Mouse (Mus musculus): Measurements from ENCODE around the gene Slc11a1.
"Not testable (repeated sequence)": the region's sequence is repeated elsewhere in the genome, so short reads cannot be mapped to it uniquely, and the experiment has no call there.

Gene Slc11a1

DNA sequence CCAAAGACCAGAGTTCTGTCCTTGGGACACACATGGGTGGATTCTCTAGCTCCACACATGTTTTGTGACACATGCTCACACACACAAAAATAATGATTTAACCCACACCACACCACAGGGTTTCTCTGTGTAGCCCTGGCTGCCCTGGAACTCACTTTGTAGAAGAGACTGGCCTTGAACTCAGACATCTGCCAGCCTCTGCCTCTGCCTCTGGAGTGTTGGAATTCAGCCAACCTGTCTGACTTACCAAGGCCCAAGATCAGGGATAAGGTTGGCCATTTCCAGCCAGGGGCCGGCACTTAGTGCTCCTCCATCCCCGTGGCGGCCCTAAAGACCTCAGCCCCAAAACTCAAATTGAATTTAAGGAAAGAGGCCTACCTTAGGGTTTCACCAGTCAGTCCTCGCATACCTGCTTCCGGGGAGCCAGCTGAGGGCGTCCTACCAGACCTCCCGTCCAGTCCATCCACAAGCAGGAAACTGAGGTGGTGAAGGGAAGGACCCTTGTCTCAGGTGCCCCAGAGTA, 13.5 kb downstream of the Slc11a1 start:
- no peak for DNase-seq

DNA sequence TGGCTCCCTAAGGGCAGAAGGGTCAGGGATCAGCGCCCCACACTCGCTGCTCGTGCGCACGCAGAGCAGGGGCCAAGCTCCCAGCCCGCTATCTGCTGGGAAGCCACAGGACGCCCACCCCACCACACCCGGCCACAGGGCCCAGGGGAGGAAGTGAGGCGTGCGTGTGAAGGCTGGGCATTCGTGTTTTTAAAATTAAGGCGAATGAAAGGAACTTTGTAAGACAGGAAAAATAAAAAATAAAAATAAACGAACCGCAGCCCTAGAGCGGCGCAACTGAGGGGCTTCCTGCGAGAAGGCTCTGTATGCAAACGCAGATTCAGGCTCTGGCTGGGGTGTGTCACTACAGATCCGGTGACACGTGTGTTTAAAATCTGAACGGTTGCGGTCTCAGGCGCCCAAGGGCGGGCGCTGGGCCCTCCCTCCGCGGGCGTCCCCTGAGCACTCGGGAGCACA, 14.9 kb downstream of the Slc11a1 start:
- DNase-seq, result peak; percentile 48 to 63

DNA sequence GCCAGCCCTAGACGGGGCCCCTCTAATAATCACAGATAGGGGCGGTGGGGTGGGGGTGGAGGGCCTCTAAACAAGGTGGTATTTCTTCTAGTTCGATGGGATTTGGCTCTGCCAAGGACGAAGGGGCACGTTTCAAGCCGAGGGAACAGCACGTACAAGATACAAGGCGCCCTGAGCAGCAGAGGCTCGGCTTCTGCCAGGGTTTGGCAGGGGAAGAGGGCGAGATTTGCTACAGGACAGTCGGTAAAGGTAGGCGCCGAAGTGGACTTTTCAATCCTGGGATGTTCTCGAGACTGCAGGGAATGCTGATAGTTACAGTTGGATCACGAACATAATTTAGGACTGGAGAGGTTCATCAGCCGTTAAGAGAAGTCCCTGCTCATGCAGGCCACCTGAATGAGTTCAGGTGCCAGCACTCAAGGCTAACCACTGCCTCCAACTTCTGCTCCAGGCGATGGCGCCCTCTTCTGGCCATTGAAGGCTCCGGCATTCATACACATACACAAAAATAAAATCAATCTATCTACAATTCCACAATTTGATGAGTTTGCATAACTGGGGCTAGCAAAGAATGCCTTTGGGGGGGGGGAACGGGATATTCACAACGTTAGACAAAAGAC, 15.4 kb downstream of the Slc11a1 start:
- DNase-seq, result peak; percentile 78 to 84

DNA sequence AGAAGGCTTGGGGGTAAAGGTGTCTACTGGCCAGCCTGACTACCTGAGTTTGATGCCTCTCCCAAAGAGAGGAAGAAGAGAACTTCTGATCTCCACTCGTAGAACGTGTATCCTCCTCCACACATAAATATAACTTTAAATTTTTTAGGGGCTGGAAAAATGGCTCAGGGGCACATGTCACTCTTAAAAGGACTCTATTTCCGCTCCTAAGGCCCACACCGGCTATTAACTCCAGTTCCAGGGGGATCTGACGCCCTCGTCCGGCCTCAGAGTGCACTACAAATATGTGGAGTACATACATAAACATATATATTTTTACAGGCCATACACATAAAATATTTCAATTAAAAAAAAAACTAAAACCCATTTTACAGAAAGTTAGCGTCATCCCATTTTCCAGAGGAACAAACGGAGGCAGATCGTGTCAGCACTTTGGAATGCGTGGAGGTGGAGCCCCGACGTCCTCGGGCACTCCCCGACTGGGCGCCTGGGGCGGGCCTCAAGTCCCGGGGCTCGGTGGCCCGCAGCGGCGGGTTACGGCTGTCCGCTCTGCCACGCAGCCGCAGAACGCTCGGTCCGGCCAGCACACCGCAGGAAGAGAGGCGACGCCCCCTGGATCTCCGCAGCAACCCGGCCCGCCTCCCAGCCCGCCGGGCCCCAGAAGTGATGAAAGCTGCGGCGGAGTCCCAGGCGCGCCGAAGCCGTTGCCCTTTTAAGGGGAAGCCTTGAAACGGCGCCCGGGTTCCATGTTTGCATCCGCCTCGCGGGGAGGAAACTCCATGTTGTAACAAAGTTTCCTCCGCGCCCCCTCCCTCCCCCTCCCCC, 16.1 kb downstream of the Slc11a1 start, which contains the start of gene Ctdsp1:
TSS of gene Ctdsp1 (plus strand) at position 586 of the 825 bp plus-strand sequence.
- DNase-seq, result peak; percentile 98 to 99

DNA sequence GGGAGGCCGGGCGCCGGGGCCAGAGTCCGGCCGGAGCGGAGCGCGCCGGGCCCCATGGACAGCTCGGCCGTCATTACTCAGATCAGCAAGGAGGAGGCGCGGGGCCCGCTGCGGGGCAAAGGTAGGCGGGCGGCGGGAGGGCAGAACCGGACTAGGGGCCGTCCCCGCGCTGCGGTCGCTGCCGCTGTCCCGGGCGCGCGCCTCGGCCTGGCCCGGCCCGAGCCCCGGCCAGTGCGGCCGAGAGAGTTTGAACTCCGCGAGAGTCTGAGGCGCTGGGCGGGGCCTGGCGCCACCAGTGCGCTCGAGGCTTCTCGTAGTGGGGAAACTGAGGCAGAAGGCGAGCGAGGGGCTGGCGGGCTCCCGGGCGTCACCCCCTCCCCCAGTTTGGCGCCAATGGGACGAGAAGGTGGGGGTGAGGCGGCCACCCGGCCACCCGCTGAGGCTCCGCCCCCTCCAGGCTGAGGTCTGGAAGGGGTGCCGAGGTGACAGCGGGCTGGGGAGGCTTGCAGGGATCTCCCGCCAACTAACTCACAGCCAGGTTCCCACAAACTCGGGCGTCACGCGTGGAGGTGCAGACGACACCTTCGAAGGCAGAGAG, 16.9 kb downstream of the Slc11a1 start:
- DNase-seq, result peak; percentile 84 to 90

DNA sequence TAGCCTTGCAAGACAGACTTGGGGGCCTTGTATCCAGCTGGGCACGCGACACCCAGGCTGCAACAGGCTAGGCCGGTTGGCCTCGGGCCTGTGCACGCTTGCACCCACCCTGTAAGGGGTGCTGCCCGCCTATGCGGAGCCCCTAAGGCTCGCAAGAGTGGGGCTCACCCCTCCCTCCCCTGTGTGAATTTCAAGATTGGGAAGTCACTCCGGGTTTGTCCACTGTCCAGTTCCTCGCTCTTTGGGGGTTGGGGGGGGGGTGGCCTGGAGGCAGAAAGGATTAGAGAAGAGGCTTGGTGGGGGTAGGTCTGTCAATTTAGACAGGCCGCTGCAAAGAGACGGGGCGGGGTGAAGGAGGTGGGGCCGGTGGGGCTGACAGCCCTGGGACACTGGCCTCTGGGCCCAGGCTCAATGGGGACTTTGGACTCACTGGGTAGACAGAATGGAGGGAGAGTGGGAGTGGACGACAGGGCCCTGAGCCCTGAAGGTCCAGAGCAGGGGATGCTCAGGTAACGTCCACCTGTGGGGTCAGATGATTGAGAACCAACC, 17.5 kb downstream of the Slc11a1 start:
- peak; percentile 64 to 80 for DNase-seq

DNA sequence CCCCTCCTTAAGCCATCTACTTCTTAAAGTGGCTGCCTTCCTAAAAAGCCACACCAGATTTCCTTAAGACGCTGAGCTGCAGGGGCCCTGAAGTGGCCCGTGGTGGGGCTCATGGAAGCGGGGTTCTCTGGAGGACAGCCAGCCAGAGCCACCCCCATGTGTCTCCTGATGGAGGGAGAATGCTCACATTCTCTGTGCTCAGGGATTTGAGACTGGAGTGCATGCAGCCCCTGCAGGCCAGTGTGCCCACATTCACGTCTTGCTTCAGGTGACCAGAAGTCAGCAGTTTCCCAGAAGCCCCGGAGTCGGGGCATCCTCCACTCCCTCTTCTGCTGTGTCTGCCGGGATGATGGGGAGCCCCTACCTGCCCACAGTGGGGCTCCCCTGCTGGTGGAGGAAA, 18.0 kb downstream of the Slc11a1 start:
- peak in 1 of 2 experiments; percentile 49 for DNase-seq

DNA sequence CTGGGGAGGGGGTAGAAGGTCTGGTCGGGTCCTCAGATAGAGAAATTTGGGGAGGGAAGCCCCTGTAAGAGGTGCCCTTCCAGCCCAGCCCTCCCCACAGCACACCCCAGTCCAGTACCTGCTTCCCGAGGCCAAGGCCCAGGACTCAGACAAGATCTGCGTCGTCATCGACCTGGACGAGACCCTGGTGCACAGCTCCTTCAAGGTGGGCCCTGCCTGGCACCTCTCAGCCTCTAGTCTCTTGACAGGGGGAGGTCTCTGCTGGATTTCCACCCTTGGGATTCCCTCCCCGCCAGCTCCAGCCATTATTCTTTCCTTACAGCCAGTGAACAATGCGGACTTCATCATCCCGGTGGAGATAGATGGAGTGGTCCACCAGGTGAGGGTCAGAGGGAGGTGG, 18.7 kb downstream of the Slc11a1 start:
- DNase-seq, result peak in 1 of 2 experiments; percentile 11

DNA sequence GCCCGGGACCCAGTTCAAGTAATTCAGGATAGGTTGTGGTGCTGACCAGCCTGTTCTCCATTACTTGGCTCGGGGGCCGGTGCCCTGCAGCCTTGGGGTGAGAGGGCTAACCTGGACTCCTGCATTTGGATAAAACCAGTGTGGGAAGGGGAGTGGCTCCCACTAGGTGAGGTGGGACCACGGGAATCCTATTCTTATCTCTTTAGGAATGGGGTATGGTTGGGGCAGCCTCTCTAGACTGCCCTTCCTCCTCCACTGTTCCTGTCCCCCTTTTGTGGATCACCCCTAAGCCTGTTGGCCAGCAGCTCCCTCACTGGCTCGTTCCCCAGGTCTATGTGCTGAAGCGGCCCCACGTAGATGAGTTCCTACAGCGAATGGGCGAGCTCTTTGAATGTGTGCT, 19.3 kb downstream of the Slc11a1 start:
- DNase-seq, result no peak

DNA sequence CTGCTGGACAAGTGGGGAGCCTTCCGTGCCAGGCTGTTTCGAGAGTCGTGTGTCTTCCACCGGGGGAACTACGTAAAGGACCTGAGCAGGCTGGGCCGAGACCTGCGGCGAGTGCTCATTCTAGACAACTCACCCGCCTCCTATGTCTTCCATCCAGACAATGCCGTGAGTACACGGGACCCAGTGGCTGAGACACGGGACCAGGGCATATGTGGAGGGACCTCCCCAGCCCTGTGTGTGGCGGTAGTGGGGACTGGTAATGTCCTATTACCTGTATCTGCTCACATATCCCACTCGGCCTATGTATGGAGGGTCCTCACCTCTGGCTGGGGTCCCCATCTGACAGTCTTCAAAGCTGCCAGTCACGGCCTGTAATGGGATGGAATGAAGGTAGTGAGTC, 19.9 kb downstream of the Slc11a1 start:
- DNase-seq, result no peak

DNA sequence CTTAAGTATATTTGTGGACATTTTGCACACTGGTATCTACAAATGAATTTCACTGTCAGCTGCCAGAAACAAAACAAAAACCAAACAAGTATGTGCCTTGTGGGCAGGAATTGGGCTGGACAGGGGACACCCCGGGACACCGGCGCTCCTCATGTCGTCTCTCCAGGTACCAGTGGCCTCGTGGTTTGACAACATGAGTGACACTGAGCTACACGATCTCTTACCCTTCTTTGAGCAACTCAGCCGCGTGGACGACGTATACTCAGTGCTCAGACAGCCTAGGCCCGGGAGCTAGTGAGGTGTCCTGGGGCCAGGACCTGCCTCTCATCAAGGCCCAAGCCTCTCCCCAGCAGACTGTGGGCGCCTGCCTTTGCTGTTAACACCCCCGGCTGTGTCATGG, 20.3 kb downstream of the Slc11a1 start:
- no peak for DNase-seq

DNA sequence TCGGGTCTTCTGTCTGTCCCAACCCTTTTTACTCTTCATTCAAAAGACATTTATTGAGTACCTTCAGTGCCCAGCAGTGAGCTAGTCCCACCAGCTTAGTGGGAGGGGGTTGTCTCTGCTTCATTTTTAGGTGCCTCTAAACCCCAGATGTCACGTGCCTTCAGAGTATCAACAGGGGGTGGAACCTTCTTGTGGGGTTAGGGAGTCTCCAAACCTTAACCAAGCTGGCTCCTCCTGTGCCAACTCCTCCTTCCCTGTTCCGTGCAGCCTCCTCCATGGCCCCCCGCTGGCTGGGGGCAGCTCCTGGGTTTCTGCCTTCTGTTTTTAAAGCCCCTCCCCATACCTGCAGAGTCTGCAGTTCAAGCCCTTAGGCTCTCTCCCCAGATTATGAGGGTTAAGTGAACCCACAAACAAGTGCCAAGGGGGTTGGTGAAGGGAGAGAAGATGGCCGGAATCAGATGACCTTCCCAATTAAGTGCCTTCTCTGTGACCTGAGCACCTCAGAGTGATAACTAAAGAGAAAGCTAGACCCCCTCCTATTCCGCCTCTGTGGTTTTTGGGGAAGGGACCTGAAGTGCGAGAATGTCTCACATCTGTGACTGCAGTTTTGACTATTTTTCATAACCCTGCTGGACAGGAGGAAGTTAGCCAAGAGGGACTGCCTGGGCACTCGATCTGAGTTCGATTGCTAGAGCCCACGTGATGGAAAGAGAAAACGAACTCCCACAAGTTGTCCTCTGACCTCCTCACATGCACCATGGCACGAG, 21.6 kb downstream of the Slc11a1 start:
- DNase-seq, result not testable (repeated sequence)

DNA sequence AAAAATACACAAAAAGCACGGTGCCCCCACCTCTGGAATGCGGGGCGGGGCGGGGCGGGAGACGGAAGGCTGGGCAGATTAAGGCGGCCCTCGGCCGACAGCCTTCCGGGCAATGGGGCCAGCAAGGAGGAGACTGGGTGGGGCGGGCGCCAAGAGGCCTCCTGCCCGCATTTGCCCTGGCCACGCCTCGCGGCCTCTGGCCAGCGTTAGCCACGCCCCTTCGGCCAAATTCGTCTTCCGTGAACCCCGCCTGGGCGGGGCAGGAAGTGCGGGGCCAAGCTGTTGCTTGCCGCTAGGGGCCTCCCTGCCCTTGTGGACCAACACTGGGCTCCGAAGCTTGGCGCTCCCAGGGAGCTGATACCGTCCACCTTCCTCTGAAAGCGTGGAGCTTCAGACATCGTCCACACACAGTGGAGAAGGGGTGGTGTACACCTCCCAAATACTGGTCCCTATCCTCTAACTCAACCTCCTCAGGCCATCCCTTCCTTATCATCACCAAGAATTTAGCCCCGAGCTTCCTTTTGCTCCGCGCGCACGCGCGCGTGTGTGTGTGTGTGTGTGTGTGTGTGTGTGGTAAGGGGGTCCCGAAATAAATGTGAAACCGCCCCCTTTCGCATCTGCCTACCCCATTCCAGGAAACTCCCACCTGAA, 22.4 kb downstream of the Slc11a1 start:
- peak; percentile 99 to 100 for DNase-seq

DNA sequence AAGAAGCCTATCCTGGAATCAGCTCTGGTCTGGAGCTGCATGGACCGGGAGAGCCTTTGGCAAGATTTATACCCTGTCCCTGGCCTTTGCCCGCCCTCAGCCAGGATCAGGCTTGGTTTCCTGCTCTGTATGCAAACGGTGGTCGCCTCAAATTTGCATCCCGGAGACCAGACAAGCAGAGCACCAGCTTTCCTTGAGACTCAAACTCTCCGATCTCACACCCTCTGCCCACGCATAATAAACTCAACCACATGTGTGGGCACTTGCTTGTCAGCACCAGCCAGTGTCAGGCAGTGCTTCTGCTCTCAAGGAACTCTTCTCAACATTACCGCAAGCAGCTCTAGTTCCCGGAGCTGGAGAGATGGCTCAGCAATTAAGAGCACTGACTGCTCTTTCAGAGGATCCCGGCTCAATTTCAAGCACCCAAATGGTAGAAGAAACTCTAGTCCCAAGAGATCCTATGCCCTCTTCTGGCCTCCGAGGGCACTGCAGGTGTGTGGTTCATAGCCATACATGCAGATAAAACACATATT, 23.0 kb downstream of the Slc11a1 start:
- peak; percentile 84 to 88 for DNase-seq

DNA sequence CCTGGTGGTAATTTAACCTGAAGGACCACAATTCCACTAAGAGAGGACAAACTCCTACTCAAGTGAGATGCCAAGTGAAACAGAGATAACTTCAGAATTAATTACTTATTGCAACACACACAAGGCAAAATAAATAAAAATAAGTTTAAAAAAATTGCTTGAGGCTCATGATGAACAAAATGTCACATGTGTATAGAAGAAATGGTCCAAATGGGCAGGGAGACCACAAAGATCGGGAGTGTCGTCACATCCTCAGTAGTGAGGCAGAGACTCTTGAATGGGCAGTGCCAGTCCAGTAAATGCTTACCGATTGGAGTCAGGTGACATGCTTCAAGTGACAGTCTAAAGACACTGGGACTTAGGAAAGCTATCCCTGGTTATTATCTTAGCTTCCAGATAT, 25.5 kb downstream of the Slc11a1 start:
- no peak for DNase-seq

DNA sequence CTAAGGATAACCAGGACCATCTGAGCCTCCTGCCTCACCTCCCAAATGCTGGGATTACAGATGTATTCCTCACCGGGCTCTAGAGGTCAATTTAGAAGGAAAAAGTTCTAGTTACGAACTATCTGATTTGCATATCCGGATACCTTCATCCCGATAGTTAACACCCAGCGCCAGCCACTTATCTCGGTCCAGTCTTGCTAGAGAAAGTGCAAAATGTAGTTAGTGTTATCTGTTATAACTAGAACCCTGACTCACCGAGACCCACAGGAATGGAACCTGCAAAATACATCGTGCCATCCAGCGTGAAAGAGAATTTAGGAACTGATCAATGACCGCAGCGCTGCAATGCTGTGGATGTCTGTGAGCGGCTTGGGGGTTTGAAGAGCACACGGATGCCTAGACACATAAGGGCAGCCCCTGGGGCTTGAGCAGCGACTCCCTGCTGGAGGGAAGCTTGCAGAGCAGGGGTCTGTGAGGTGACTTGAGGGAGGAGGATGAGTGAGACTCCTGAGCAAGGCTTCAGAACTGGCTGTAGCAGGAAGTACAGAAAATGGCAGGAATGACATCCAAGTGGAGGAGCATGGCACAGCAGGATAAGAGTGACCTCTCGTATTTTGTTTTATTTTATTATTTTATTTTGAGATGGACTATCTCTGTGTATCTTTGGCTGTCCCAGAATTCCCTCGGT, 26.2 kb downstream of the Slc11a1 start:
- no peak for DNase-seq

DNA sequence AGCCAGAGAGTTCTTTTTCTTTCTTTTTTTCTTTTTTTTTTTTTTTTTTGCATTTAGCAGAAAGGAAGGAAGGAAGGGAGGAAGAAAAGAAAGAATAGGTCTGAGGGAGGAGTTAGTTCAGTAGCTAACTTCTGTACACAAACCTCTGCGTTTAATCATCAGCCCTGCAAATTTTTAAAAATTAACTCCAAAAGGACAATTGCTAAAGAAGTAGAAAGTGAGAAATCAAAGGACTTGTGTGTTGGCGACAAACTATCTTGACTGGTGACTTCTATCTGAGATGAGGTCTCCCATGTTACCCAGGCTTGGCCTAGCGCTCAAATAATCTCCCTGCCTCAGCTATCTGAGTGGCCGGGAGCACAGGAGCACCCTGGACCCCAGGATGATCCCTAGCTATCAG, 29.2 kb downstream of the Slc11a1 start:
- no peak for DNase-seq

DNA sequence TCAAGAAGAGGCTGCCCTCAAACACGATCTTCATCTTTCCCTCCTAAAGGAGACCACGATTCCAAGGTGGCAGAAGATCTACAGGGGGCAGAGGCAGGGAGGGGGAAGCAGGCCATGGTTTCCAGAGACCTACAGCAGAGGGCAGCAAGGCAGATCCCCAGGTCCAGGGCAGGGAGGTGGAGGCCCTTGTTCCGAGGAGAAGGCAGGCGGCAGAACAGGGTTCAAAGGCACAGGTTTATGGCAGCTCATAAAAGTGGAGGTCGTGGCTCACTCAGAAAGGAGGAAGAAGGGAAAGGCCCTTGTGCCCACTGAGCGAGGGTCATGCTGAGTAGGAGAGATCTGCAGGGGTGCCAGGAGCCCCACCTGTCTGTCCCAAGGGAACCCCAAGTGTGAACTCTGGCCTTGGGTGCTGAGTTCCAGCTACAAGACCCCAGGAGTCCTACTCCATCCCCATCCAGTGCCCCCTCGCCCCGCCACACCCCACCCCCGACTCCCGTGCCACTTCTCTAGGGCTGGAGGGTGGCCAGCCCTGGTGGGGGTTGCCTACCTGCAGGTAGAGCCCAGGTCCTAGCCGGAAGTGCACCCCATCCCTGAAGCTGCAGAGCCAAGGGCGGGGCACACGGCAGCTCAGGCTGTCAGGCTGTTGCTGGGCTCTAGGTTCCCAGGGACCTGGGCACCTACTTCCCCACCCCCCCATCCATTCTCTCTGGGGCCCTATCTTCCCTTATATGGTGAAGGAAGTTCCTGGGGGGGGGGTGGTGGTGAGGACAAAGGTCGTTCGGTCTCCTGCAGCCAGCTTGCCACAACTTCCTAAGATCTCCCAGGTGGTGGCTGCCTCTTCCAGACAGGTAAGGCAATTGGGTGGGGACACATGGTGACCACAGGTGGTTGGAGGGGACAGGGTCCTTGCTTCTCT, 33.9 kb downstream of the Slc11a1 start, which contains the start of gene Vil1:
TSS of gene Vil1 (plus strand) at position 788 of the 916 bp plus-strand sequence.
- DNase-seq, result peak in 1 of 2 experiments; percentile 48

DNA sequence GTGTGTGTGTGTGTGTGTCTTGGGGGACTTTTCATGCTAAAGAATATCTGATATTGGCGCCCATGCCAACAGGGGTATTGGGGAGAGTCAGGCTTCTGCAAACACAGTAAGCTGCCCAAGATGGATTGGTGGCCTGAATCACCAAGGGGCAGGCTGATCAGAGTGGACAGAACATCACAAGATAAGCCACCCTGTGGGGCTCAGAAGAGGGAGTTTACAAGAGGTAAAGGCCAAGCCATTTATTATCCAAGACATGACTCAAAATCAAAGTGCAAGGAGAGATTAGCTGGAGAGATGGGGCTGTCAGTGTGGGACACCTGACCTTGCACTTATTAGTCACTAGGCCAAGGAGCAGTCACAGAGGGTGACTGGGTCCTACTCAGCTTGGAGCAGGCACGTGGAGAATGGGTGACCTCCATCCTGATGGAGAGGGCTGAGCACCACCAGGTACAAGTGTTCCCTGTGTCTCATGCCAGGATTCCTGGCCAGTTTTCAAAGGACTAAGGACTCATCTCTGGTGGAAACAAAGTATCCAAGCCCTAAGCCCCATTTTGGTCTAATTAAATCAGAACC, 36.8 kb downstream of the Slc11a1 start:
- DNase-seq, result no peak

All from kidney, postnatal 4 days (tissue).